Mouse (Mus musculus) forebrain, embryonic 16.5 days (tissue): ENCODE measurements around the gene Carmil1. TPM values are rescaled to one million over a fixed set of nuclear protein-coding genes. Genes with fewer than 3 reads are reported as not detected.

ENCODE experiments used
- ATAC-seq: fragments of 200-750 bp; cut with Nextera tagmentation; 2 replicates; pipeline ENCODE4 v1.8.0; 2017; ENCODE audit warnings: mild to moderate bottlenecking, moderate library complexity
- H3K27ac ChIP-seq: fragments of 300-500 bp; sonication (generic); 2 replicates; pipeline ENCODE4 v1.5.1; 2014; ENCODE audit warnings: low read length, control low read depth
- H3K27me3 ChIP-seq: fragments of 300-500 bp; sonication (generic); replicated peaks from 2 replicates; pipeline ENCODE4 v1.6.1; 2014; ENCODE audit warnings: low read length; ENCODE audit not compliant: control insufficient read depth, insufficient read depth
- H3K36me3 ChIP-seq: fragments of 300-500 bp; sonication (generic); 2 replicates; pipeline ENCODE4 v1.6.1; 2014; ENCODE audit not compliant: control insufficient read depth, insufficient read depth
- H3K4me1 ChIP-seq: fragments of 300-500 bp; sonication (generic); replicated peaks from 2 replicates; pipeline ENCODE4 v1.6.1; 2014; ENCODE audit warnings: low read length; ENCODE audit not compliant: control insufficient read depth, insufficient read depth
- H3K4me2 ChIP-seq: fragments of 300-500 bp; sonication (generic); 2 replicates; pipeline ENCODE4 v1.6.1; 2014; ENCODE audit warnings: mild to moderate bottlenecking, low read length, control low read depth
- H3K4me3 ChIP-seq: fragments of 300-500 bp; sonication (generic); replicated peaks from 2 replicates; pipeline ENCODE4 v1.5.1; 2014; ENCODE audit warnings: mild to moderate bottlenecking, low read length, control low read depth
- H3K9ac ChIP-seq: fragments of 300-500 bp; sonication (generic); replicated peaks from 2 replicates; pipeline ENCODE4 v1.6.1; 2014; ENCODE audit warnings: low read depth, low read length, control low read depth
- H3K9me3 ChIP-seq: fragments of 300-500 bp; sonication (generic); 2 replicates; pipeline ENCODE4 v1.6.1; 2016; ENCODE audit warnings: low read length; ENCODE audit not compliant: control insufficient read depth
- WGBS: fragments of 180-500 bp; shearing (Covaris S2); extraction: QIAGEN DNeasy Blood & Tissue Kit; methylation state at CpG from one replicate; pipeline ENCODE4 v1.1.7; 2014; 5-methylcytosine and 5-hydroxymethylcytosine counted together
- polyA plus RNA-seq: library from polyadenylated mRNA; unstranded; fragments of >200 nt; fragmentation: Nextera tagmentation; extraction: Ambion mirVana; gene quantifications from 2 replicates; pipeline ENCODE4 v1.2.1, GENCODE M21; 2015

Carmil1 gene
- polyA plus RNA-seq, 1 experiment from 2014 or later: 53.8 TPM

DNA sequence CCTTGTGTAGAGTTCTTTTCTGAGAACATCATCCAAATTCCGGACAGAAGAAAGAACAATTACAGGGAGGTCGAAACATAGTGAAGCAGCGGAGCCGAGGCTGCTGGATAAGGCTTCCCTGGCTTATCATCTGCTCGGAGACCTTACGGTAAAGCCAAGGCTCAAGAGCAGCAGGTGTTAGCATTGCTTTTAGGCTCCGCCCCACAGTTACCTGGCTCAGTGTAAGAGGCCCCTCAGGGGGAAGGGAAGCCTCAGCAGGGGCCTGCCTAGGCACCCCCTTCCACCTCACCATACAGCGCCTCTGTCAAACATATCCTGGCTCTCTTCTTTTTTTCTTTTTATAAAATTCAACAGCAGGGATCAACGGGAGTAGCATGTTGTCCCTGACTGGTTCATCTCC lies 286.6 kb downstream of the Carmil1 start:
- ATAC-seq: no peak
- no peaks in the 10 kb centered on the region for H3K9me3 ChIP-seq
- no peak overlapping the region for H3K4me2 ChIP-seq
- H3K27ac ChIP-seq: no peak overlapping the region
- 16% methylated on average over 9 of the region's 9 CpGs for WGBS
- no peaks in the 10 kb centered on the region for H3K36me3 ChIP-seq
- H3K9ac ChIP-seq: no peak overlapping the region
- H3K4me3 ChIP-seq: no peak overlapping the region
- H3K4me1 ChIP-seq: peaks cover 13% of the 10 kb centered on the region
- peaks cover 11% of the 10 kb centered on the region; the same call in 1 of the 2 replicates for H3K27me3 ChIP-seq

DNA sequence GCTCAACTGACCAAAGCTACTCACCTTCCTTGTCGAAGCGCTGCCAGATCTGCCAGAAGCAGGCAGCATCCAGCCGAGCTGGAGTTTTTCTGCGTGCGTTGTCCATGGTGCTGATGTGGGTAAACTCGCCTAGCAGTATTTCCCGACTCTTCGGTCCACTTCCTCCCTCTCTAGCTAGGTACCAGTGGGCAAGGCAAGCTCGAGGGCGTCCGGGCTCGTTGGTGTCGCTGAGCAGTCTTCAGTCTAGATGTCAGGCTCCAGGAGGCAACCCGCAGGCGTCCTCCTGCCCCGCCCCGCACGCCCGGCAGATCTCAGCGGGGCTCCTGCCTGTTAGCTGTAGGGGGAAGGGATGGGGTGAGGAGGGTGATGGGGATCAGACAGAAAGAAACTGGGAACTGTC lies 289.7 kb downstream of the Carmil1 start, which contains the start of gene Scgn:
Gene Scgn (minus strand): TSS at position 287 of the 400 bp plus-strand sequence.
- Histone ChIP-seq H3K27me3 (peaks cover 11% of the 10 kb centered on the region; the same call in 1 of the 2 replicates), H3K36me3 (no peaks in the 10 kb centered on the region), H3K4me3 (peak within 1 kb of the TSS; percentile 38), H3K9me3 (no peaks in the 10 kb centered on the region), H3K27ac (no peak within 1 kb of the TSS), H3K4me1 (peaks cover 13% of the 10 kb centered on the region), H3K4me2 (peak within 1 kb of the TSS; percentile 51), H3K9ac (peak within 1 kb of the TSS; percentile 40; the same call in 1 of the 2 replicates)
- ATAC-seq: peak; percentile 30
- 0% methylated on average over 20 of the region's 20 CpGs for WGBS

DNA sequence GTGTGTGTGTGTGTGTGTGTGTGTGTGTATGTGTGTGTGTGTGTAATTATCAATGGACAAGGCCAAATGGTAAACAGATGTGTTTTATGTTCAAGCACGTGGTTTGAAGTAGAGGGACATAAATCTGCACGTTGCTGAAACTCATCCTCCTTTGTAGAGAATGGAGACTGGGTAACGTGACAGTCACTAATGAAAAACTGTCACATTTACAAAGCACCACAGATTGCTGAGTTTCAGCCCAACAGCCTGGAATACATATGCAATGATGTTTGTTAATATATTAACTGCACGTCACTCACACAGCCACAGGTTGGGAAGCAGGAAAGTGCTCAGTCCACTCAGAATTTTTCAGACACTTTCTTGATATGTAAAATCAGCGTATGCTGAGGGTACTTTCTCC lies 290.1 kb downstream of the Carmil1 start:
- WGBS: 22% methylated on average over 5 of the region's 5 CpGs
- H3K9ac ChIP-seq: no peak overlapping the region
- peak; percentile 66 for ATAC-seq
- H3K4me3 ChIP-seq: peak overlapping the region; percentile 38
- no peaks in the 10 kb centered on the region for H3K36me3 ChIP-seq
- peaks cover 13% of the 10 kb centered on the region for H3K4me1 ChIP-seq
- H3K27me3 ChIP-seq: peaks cover 11% of the 10 kb centered on the region; the same call in 1 of the 2 replicates
- no peak overlapping the region for H3K27ac ChIP-seq
- H3K4me2 ChIP-seq: peak overlapping the region; percentile 51
- no peaks in the 10 kb centered on the region for H3K9me3 ChIP-seq

DNA sequence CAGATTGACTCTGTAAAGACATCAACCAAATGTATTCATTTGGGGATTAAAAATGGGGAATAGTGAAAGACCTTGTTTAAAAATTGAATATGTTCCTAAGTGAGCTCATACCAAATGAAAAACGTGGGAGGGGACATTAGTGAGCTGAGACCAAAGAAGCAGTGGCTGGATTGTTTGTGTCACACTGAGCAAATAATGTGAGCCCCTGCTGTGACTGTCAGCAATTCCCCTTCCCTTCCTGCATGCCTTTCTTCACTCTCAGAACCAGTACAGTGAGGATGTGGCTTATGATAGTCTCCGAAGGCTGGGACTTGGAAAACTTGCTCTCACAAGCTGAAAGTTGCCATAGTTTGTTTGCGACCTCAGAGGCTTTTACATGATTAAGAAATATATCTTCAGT lies 295.5 kb downstream of the Carmil1 start:
- WGBS: 29% methylated on average over 3 of the region's 3 CpGs
- ATAC-seq: peak; percentile 50; the same call in 1 of the 2 replicates
- H3K4me1 ChIP-seq: 0 out of 2 replicates have a peak, but pooled peaks cover 2% of the 10 kb centered on the region
- H3K27ac ChIP-seq: no peak overlapping the region
- H3K4me3 ChIP-seq: no peak overlapping the region
- H3K4me2 ChIP-seq: no peak overlapping the region
- no peaks in the 10 kb centered on the region for H3K27me3 ChIP-seq
- H3K36me3 ChIP-seq: no peaks in the 10 kb centered on the region
- H3K9me3 ChIP-seq: no peaks in the 10 kb centered on the region
- H3K9ac ChIP-seq: no peak overlapping the region

DNA sequence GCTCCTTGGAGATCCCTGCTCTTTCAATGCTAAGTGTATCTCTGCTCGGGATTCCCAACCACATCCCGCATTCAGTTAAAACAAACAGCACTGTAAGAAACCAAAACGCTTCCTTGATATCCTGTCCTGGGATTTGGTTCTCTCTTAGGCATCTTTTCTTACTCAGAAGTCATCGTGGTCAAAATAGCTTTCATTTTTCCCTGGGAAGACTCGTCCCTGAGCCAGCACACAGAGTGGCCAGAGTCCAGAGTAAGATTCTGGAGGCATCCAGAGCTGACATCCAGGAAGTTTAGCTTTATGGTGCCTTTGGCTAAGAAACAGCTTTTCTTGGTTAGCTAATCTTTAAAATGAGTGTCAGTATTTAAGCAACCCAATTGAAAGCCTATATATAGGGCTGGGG lies 308.3 kb downstream of the Carmil1 start:
- Histone ChIP-seq H3K9me3 (no peaks in the 10 kb centered on the region), H3K4me1 (peaks cover 9% of the 10 kb centered on the region), H3K27ac (no peak overlapping the region), H3K9ac (no peak overlapping the region), H3K4me3 (no peak overlapping the region), H3K27me3 (no peaks in the 10 kb centered on the region), H3K4me2 (no peak overlapping the region), H3K36me3 (no peaks in the 10 kb centered on the region)
- ATAC-seq: no peak
- 74% methylated on average over 5 of the region's 5 CpGs for WGBS

DNA sequence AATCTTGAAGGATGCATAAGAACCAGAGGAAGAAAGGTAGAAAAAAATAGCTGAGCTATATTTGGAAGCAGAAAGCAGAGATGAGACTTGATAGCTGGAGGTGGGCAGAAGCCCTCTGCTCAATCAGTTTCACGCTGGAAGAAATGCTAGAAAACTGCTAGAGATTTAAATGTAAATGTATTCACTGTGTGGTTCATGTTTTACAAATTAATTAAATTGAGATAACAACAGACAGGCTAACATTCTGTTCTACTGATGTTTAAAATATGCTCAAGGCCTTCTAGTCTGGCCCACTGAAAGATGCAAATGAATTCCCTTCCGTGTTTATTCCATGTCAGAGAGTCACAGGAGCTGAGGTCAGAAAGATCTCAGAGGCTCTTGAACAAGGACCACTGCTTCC lies 308.7 kb downstream of the Carmil1 start:
- peak; percentile 81 for ATAC-seq
- Histone ChIP-seq H3K4me1 (peaks cover 9% of the 10 kb centered on the region), H3K36me3 (no peaks in the 10 kb centered on the region), H3K27me3 (no peaks in the 10 kb centered on the region), H3K9ac (no peak overlapping the region), H3K4me2 (no peak overlapping the region), H3K9me3 (no peaks in the 10 kb centered on the region), H3K4me3 (no peak overlapping the region), H3K27ac (no peak overlapping the region)
- WGBS: 27% methylated on average over 2 of the region's 2 CpGs

DNA sequence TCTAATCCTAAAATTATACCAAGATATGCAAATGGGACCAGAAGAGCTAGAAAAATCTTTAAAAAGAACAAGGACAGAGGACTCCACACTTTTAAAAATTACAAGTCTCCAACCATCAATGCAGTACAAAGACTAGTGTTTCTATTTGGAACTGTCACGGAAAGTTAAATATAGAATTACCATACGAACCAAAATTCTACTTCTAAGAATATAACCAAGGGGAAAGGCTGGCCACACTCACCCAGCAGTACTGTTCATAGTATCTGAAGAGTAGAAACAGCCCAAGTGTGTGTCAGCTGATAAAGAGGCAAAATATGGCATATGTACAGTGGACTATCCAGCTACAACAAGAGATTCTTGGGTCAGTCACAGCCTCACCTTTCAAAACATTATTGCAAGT lies 315.7 kb downstream of the Carmil1 start:
- Histone ChIP-seq H3K4me3 (no peak overlapping the region), H3K27me3 (no peaks in the 10 kb centered on the region), H3K9me3 (no peaks in the 10 kb centered on the region), H3K27ac (no peak overlapping the region), H3K4me2 (no peak overlapping the region), H3K9ac (no peak overlapping the region), H3K4me1 (no peaks in the 10 kb centered on the region; the same call in 1 of the 2 replicates), H3K36me3 (no peaks in the 10 kb centered on the region)
- WGBS: 85% methylated on average over 2 of the region's 2 CpGs
- no peak for ATAC-seq

Other genes with a start within 250 kb of the Carmil1 start
- 0.04 and 0.11 TPM in 2 replicates for gene Cmah, start 46.6 kb upstream of the Carmil1 start, polyA plus RNA-seq